ENCODE assay signal across 24 mouse cellular contexts in genomic region chr7:44534242-44534641, GRCm38 (mm10). TPM values are rescaled to one million over a fixed set of nuclear protein-coding genes. Genes with fewer than 3 reads are reported as not detected.
DNase-seq lines count a peak whose midpoint lies in the region; ATAC-seq and TF ChIP-seq lines count a peak whose summit lies in the region.
"Had no signal": no experiment of that assay in that cellular context is flagged by ENCODE, and none has a peak within 500 bp of the region (broad histone marks: within the 10 kb centered on the region; RNA-seq: fewer than 3 reads in every experiment).

No protein-coding gene starts in this region.

- H3K36me3 ChIP-seq in G1E (replicated peaks) = peaks cover 77% of the 10 kb centered on the region
- H3K36me3 ChIP-seq in hindbrain, embryonic 10.5 days = peaks cover 72% of the 10 kb centered on the region

- H3K4me3 ChIP-seq in G1E (ENCODE audit: low read depth, low read length) = peak overlapping the region; percentile 17; the same call in 1 of the 2 replicates
- no peak overlapping the region for H3K4me3 ChIP-seq in hindbrain, embryonic 10.5 days
- H3K4me3 ChIP-seq: embryonic facial prominence, embryonic 15.5 days; forebrain, embryonic 10.5 days had no signal

- no peaks in the 10 kb centered on the region for H3K9me3 ChIP-seq in G1E (replicated peaks)
- no peaks in the 10 kb centered on the region for H3K9me3 ChIP-seq in hindbrain, embryonic 10.5 days
- H3K9me3 ChIP-seq: embryonic facial prominence, embryonic 15.5 days; forebrain, embryonic 10.5 days had no signal

- H3K27ac ChIP-seq in hindbrain, embryonic 10.5 days = no peak overlapping the region
- H3K27ac ChIP-seq: embryonic facial prominence, embryonic 15.5 days; forebrain, embryonic 10.5 days had no signal

- ATAC-seq in G1E (ENCODE audit: extremely low read depth, insufficient number of reproducible peaks, low FRiP score, poor library complexity, severe bottlenecking) = no peak
- ATAC-seq in megakaryocyte progenitor cell, adult 5-6 weeks (replicated peaks; ENCODE audit: poor library complexity) = peak; percentile 63
- ATAC-seq: CD4-positive, CD25-positive, alpha-beta regulatory T cell, adult 4 months had no signal

- peaks cover 53% of the 10 kb centered on the region for H3K4me1 ChIP-seq in G1E (ENCODE audit: insufficient read depth, low read depth, low read length)
- peaks cover 8% of the 10 kb centered on the region; the same call in 1 of the 2 replicates for H3K4me1 ChIP-seq in hindbrain, embryonic 10.5 days (replicated peaks)
- H3K4me1 ChIP-seq: forebrain, embryonic 10.5 days had no signal

- DNase-seq in lung, postnatal 25 days (ENCODE audit: low spot score) = peak; percentile 49
- no peak for DNase-seq in lung, postnatal 14 days
- DNase-seq in G1E (ENCODE audit: low spot score) = no peak
- DNase-seq in spleen, postnatal 36 days (ENCODE audit: low spot score in 2 of 2) = peak; percentile 95
- no peak for DNase-seq in ovary, postnatal 14 days (ENCODE audit: low spot score)
- no peak for DNase-seq in hindbrain, embryonic 10.5 days (ENCODE audit: low spot score)
- DNase-seq: adrenal gland, postnatal 10 days; cerebellum, adult 11-12 months; heart, postnatal 14 days; kidney, postnatal 4 days; liver; lung, embryonic 14.5 days; right cerebral cortex, postnatal 25 days; thymus, postnatal 25 days had no signal

- no peak for TF ChIP-seq CTCF in G1E (IDR thresholded peaks at IDR 0.05; ENCODE audit: low read depth, low read length)

- H3K27me3 ChIP-seq in G1E (ENCODE audit: insufficient read depth, low read length) = peaks cover 8% of the 10 kb centered on the region; the same call in 1 of the 2 replicates
- peaks cover 10% of the 10 kb centered on the region; the same call in 1 of the 2 replicates for H3K27me3 ChIP-seq in hindbrain, embryonic 10.5 days (ENCODE audit: insufficient read depth, poor library complexity, severe bottlenecking)

- 90% methylated on average over 13 of the region's 13 CpGs for WGBS in hindbrain, embryonic 10.5 days

RNA-seq across cellular contexts. Expression of gene Spib, which starts 2.4 kb away (rescaled TPM):
- total RNA-seq in G1E (2014; fragmentation: Nextera tagmentation) = not detected in 2 replicates
- not detected in 2 replicates for total RNA-seq in G1E (2017)
- polyA plus RNA-seq in G1E (2012) = not detected in 2 replicates
- total RNA-seq in megakaryocyte progenitor cell, adult 5-6 weeks (2015) = 0.20 TPM in 1 of 2 replicates, not detected in the other
- 0.04 TPM in 1 of 2 replicates, not detected in the other for total RNA-seq in megakaryocyte progenitor cell, adult 5-6 weeks (2017)
- 0.09 TPM in 1 of 2 replicates, not detected in the other for polyA plus RNA-seq in hindbrain, embryonic 10.5 days (2016; fragmentation: Nextera tagmentation; extraction: Ambion mirVana)
- total RNA-seq: gastrocnemius, adult 8-10 months; layer of hippocampus, postnatal 14 days; left cerebral cortex, postnatal 36 days; midbrain, postnatal 0 days had no signal
- polyA plus RNA-seq: forebrain, embryonic 10.5 days; kidney, embryonic 14.5 days; neural tube, embryonic 11.5 days had no signal

RNA-seq across cellular contexts. Expression of gene Mybpc2, which starts 9.8 kb away (rescaled TPM):
- total RNA-seq in G1E (2014; fragmentation: Nextera tagmentation) = not detected in 2 replicates
- total RNA-seq in G1E (2017) = 0.05 TPM in 1 of 2 replicates, not detected in the other
- not detected in 2 replicates for polyA plus RNA-seq in G1E (2012)
- total RNA-seq in megakaryocyte progenitor cell, adult 5-6 weeks (2015) = not detected in 2 replicates
- not detected in 2 replicates for total RNA-seq in megakaryocyte progenitor cell, adult 5-6 weeks (2017)
- polyA plus RNA-seq in hindbrain, embryonic 10.5 days (2016; fragmentation: Nextera tagmentation; extraction: Ambion mirVana) = 0.10 and 0.12 TPM in 2 replicates
- polyA plus RNA-seq: CD4-positive, CD25-positive, alpha-beta regulatory T cell, adult 4 months; neural tube, embryonic 11.5 days had no signal

RNA-seq across cellular contexts. Expression of gene Pold1, which starts 14.4 kb away (rescaled TPM):
- total RNA-seq in G1E (2014; fragmentation: Nextera tagmentation) (70.1 and 106 TPM in 2 replicates), G1E (2017) (54.6 and 72.4 TPM in 2 replicates)
- 252 and 268 TPM in 2 replicates for polyA plus RNA-seq in G1E (2012)
- total RNA-seq in megakaryocyte progenitor cell, adult 5-6 weeks (2015) = 51.4 and 70.3 TPM in 2 replicates
- total RNA-seq in megakaryocyte progenitor cell, adult 5-6 weeks (2017) = 64.4 and 77.2 TPM in 2 replicates
- 133 and 161 TPM in 2 replicates for polyA plus RNA-seq in hindbrain, embryonic 10.5 days (2016; fragmentation: Nextera tagmentation; extraction: Ambion mirVana)

RNA-seq across cellular contexts. Expression of gene Nr1h2, which starts 19.5 kb away (rescaled TPM):
- 98.5 and 107 TPM in 2 replicates for total RNA-seq in G1E (2014; fragmentation: Nextera tagmentation)
- 34.0 and 39.0 TPM in 2 replicates for total RNA-seq in G1E (2017)
- polyA plus RNA-seq in G1E (2012) = 223 and 232 TPM in 2 replicates
- total RNA-seq in megakaryocyte progenitor cell, adult 5-6 weeks (2015) = 39.4 and 43.7 TPM in 2 replicates
- total RNA-seq in megakaryocyte progenitor cell, adult 5-6 weeks (2017) = 42.6 and 45.7 TPM in 2 replicates
- polyA plus RNA-seq in hindbrain, embryonic 10.5 days (2016; fragmentation: Nextera tagmentation; extraction: Ambion mirVana) = 83.2 and 94.9 TPM in 2 replicates

RNA-seq across cellular contexts. Expression of gene Fam71e1, which starts 37.9 kb away (rescaled TPM):
- total RNA-seq in G1E (2014; fragmentation: Nextera tagmentation) = 6.8 and 12.7 TPM in 2 replicates
- 1.3 and 5.5 TPM in 2 replicates for total RNA-seq in G1E (2017)
- polyA plus RNA-seq in G1E (2012) = 6.9 and 7.4 TPM in 2 replicates
- 1.2 and 2.5 TPM in 2 replicates for total RNA-seq in megakaryocyte progenitor cell, adult 5-6 weeks (2015)
- total RNA-seq in megakaryocyte progenitor cell, adult 5-6 weeks (2017) = 0.30 and 1.7 TPM in 2 replicates
- polyA plus RNA-seq in hindbrain, embryonic 10.5 days (2016; fragmentation: Nextera tagmentation; extraction: Ambion mirVana) = 17.1 and 20.5 TPM in 2 replicates

Comparison
In these comparisons a context has a peak if more than half of its experiments do, and no peak if none do; other contexts are left out.
1. DNase-seq: peak in lung, postnatal 25 days (single experiment) and spleen, postnatal 36 days (2 of 2); none in lung, postnatal 14 days (single experiment), G1E (single experiment), ovary, postnatal 14 days (single experiment) and hindbrain, embryonic 10.5 days (single experiment).